ENCODE assay signal across 9 mouse cellular contexts in the genomic region with DNA sequence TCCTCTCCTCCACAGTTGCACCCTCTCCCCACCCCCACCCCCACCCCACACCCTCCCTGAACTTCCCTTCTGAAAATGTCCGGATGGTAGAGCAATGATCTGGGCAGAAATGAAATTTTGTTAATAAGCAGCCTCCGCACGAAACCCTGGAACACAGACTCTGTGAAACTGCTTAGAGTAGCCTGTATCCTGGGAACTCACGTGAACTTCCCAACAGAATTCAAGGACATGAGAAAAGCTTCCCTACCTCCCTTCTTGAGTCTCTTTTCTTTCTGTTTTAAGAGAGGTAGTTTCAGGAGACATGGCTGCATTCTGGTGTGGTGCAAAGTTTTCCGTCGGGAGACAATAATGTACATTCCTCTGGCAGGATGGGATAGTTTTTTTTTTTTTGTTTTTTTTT.
DNase-seq lines count a peak whose midpoint lies in the region; ATAC-seq and TF ChIP-seq lines count a peak whose summit lies in the region.
"Had no signal": no experiment of that assay in that cellular context is flagged by ENCODE, and none has a peak within 500 bp of the region (broad histone marks: within the 10 kb centered on the region; RNA-seq: fewer than 3 reads in every experiment).

No protein-coding gene starts in this region.

- H3K4me1 ChIP-seq in kidney, embryonic 14.5 days (ENCODE audit: control insufficient read depth, insufficient read depth, low read length) = peaks cover 33% of the 10 kb centered on the region
- H3K4me1 ChIP-seq in CH12.LX (ENCODE audit: control insufficient read depth in 1 of 2, insufficient read depth in 2 of 2) = peaks cover 13 to 40% of the 10 kb centered on the region in 2 experiments
- H3K4me1 ChIP-seq in brown adipose tissue, adult 24 weeks (ENCODE audit: control insufficient read depth, insufficient read depth, insufficient read length, low read length) = peaks cover 22% of the 10 kb centered on the region
- H3K4me1 ChIP-seq in liver, embryonic 16.5 days (ENCODE audit: control insufficient read depth, low read depth, low read length) = no peaks in the 10 kb centered on the region

- no peaks in the 10 kb centered on the region for H3K9me3 ChIP-seq in kidney, embryonic 14.5 days (ENCODE audit: control insufficient read depth, low read length)
- H3K9me3 ChIP-seq in CH12.LX (replicated peaks; ENCODE audit: low read length) = no peaks in the 10 kb centered on the region
- no peaks in the 10 kb centered on the region for H3K9me3 ChIP-seq in liver, embryonic 16.5 days (replicated peaks; ENCODE audit: control insufficient read depth, low read length)
- H3K9me3 ChIP-seq: hindbrain, embryonic 12.5 days had no signal

- no peak for DNase-seq in kidney, postnatal 10 days
- DNase-seq in CH12.LX (ENCODE audit: extremely low read depth) = no peak
- DNase-seq in left cerebral cortex, adult 8-10 months (ENCODE audit: low spot score in 2 of 2) = no peak
- no peak for DNase-seq in embryo, embryonic 10.5 days (ENCODE audit: low spot score)
- DNase-seq in adipocyte (ENCODE audit: low spot score) = no peak

- 0 out of 2 replicates have a peak overlapping the region, but pooled peaks have one; percentile 0 for H3K4me2 ChIP-seq in kidney, embryonic 14.5 days (replicated peaks; ENCODE audit: low read depth, low read length)
- H3K4me2 ChIP-seq in CH12.LX (ENCODE audit: insufficient read depth, low read depth, poor library complexity, severe bottlenecking) = peak overlapping the region; percentile 99
- no peak overlapping the region for H3K4me2 ChIP-seq in liver, embryonic 16.5 days (ENCODE audit: low read depth, low read length)
- H3K4me2 ChIP-seq: hindbrain, embryonic 12.5 days had no signal

- in situ Hi-C loops in CH12.LX (cut with MboI; ENCODE audit: low pct_ligation_motif_present, low pct_unique_long_range_greater_than_20kb, low sequenced_read_pairs) = no loop called here

- H3K9ac ChIP-seq in kidney, embryonic 14.5 days (ENCODE audit: low read depth, low read length) = no peak overlapping the region
- peak overlapping the region; percentile 96 for H3K9ac ChIP-seq in CH12.LX (ENCODE audit: insufficient read depth, low read depth)
- H3K9ac ChIP-seq in liver, embryonic 16.5 days (ENCODE audit: low read depth, low read length) = no peak overlapping the region
- H3K9ac ChIP-seq: hindbrain, embryonic 12.5 days had no signal

- no peak for TF ChIP-seq RAD21 in CH12.LX (IDR thresholded peaks at IDR 0.05; ENCODE audit: low read depth, low read length)

- no peaks in the 10 kb centered on the region for H3K27me3 ChIP-seq in kidney, embryonic 14.5 days (ENCODE audit: control insufficient read depth, insufficient read depth, low read length)
- no peaks in the 10 kb centered on the region for H3K27me3 ChIP-seq in CH12.LX (replicated peaks)
- H3K27me3 ChIP-seq in liver, embryonic 16.5 days (ENCODE audit: control insufficient read depth, insufficient read depth, low read depth, low read length) = no peaks in the 10 kb centered on the region
- H3K27me3 ChIP-seq: hindbrain, embryonic 12.5 days had no signal

- TF ChIP-seq POLR2A in CH12.LX (IDR thresholded peaks at IDR 0.05; ENCODE audit: low read depth, low read length) = no peak

- H3K79me2 ChIP-seq in CH12.LX (replicated peaks; ENCODE audit: control insufficient read depth, extremely low read depth, insufficient read depth, poor library complexity, severe bottlenecking) = peaks cover 7% of the 10 kb centered on the region; the same call in 1 of the 2 replicates

- peak overlapping the region; percentile 80 for H3K27ac ChIP-seq in kidney, embryonic 14.5 days (ENCODE audit: low read depth, low read length)
- peak overlapping the region; percentile 87; the same call in 1 of the 2 replicates for H3K27ac ChIP-seq in CH12.LX (ENCODE audit: insufficient read depth, low read depth)
- H3K27ac ChIP-seq in brown adipose tissue, adult 24 weeks (replicated peaks; ENCODE audit: low read depth, low read length) = peak overlapping the region; percentile 100
- peak overlapping the region; percentile 24; the same call in 1 of the 2 replicates for H3K27ac ChIP-seq in liver, embryonic 16.5 days (ENCODE audit: low read length)

- no peak for TF ChIP-seq EP300 in CH12.LX (IDR thresholded peaks at IDR 0.05; ENCODE audit: low read length)

- dilution Hi-C loops in CH12.LX (cut with MboI; ENCODE audit: extremely low pct_ligation_motif_present, extremely low pct_unique_long_range_greater_than_20kb, low sequenced_read_pairs) = no loop called here

- 42% methylated on average over 6 of the region's 6 CpGs for WGBS in kidney, embryonic 14.5 days
- 45% methylated on average over 6 of the region's 6 CpGs for WGBS in liver, embryonic 16.5 days (ENCODE audit: insufficient replicate concordance)

- no peaks in the 10 kb centered on the region for H3K36me3 ChIP-seq in kidney, embryonic 14.5 days (ENCODE audit: control insufficient read depth, insufficient read depth, low read length)
- H3K36me3 ChIP-seq in CH12.LX (replicated peaks in 1 of 2; ENCODE audit: control insufficient read depth in 1 of 2, insufficient read depth in 1 of 2, low read length in 1 of 2) = peaks cover 0 to 3% of the 10 kb centered on the region in 2 experiments
- no peaks in the 10 kb centered on the region for H3K36me3 ChIP-seq in liver, embryonic 16.5 days (ENCODE audit: control insufficient read depth, insufficient read depth)
- H3K36me3 ChIP-seq: hindbrain, embryonic 12.5 days had no signal

- ATAC-seq in kidney, embryonic 14.5 days (ENCODE audit: low FRiP score, low TSS enrichment) = no peak
- ATAC-seq in liver, embryonic 16.5 days (ENCODE audit: low read depth) = 0 out of 2 replicates have a peak, but pooled peaks have one; percentile 13

- no peak overlapping the region for H3K4me3 ChIP-seq in kidney, embryonic 14.5 days (ENCODE audit: low read length)
- peak overlapping the region; percentile 40 to 49 (median 43) for H3K4me3 ChIP-seq in CH12.LX (replicated peaks in 1 of 3; ENCODE audit: low read depth in 2 of 3, low read length in 2 of 3, poor library complexity in 1 of 3)
- H3K4me3 ChIP-seq in brown adipose tissue, adult 24 weeks (ENCODE audit: insufficient read depth, low read depth, low read length) = peak overlapping the region; percentile 70
- no peak overlapping the region for H3K4me3 ChIP-seq in liver, embryonic 16.5 days (ENCODE audit: low read depth, low read length)
- H3K4me3 ChIP-seq: hindbrain, embryonic 12.5 days had no signal

- no peak for TF ChIP-seq CTCF in CH12.LX (conservative IDR thresholded peaks at IDR 0.05 in 1 of 2, IDR thresholded peaks at IDR 0.05 in 1 of 2; ENCODE audit: low read depth in 2 of 2, low read length in 2 of 2)

TF ChIP-seq in CH12.LX, 34 proteins besides CTCF, POLR2A, EP300 and RAD21:
- peak; percentile 24; the same call in 1 of the 2 replicates for TF ChIP-seq CHD1 (IDR thresholded peaks at IDR 0.05; ENCODE audit: low read depth, low read length)
- peak; percentile 78 for TF ChIP-seq ZNF384 (IDR thresholded peaks at IDR 0.05; ENCODE audit: low read depth, low read length)
- peak; percentile 54; the same call in 1 of the 2 replicates for TF ChIP-seq BHLHE40 (IDR thresholded peaks at IDR 0.05; ENCODE audit: low read depth, low read length)
- no peak for TF ChIP-seq PAX5 (IDR thresholded peaks at IDR 0.05; ENCODE audit: low read length)

Comparison
In these comparisons a context has a peak if more than half of its experiments do, and no peak if none do; other contexts are left out.
1. H3K27ac ChIP-seq: peak in every context shown above with its lines; median percentile 100 in brown adipose tissue, adult 24 weeks; 87 in CH12.LX; 80 in kidney, embryonic 14.5 days; 24 in liver, embryonic 16.5 days.
2. H3K4me3 ChIP-seq: peak in CH12.LX (3 of 3) and brown adipose tissue, adult 24 weeks (single experiment); none in kidney, embryonic 14.5 days (single experiment) and liver, embryonic 16.5 days (single experiment).